In genomic region chr10:85604556-85604955, GRCm38 (mm10) we compare ENCODE assay signal across 14 mouse cellular contexts.
DNase-seq lines count a peak whose midpoint lies in the region; ATAC-seq lines count a peak whose summit lies in the region.
"Had no signal": no experiment of that assay in that cellular context is flagged by ENCODE, and none has a peak within 500 bp of the region (broad histone marks: within the 10 kb centered on the region; RNA-seq: fewer than 3 reads in every experiment).

No protein-coding gene starts in this region.

- DNase-seq in adrenal gland, postnatal 10 days = peak; percentile 71
- no peak for DNase-seq in adrenal gland, adult 8-10 months
- peak; percentile 39 for DNase-seq in heart, adult 8-10 months (ENCODE audit: low spot score)
- DNase-seq in heart, postnatal 25 days (ENCODE audit: low spot score) = no peak
- DNase-seq in brain, adult 2 months (ENCODE audit: low read depth, low spot score) = peak; percentile 71
- DNase-seq in gastrocnemius, postnatal 10 days = peak; percentile 19
- DNase-seq in frontal cortex, postnatal 25 days (ENCODE audit: low spot score in 2 of 2) = no peak
- DNase-seq: adrenal gland, adult 2 months; lung, adult 2 months; right cerebral cortex, adult 18-20 months; thymus, postnatal 4 days had no signal

- intact Hi-C loops in heart, postnatal 25 days (cut with DNase I) = no loop called here

- no peak for ATAC-seq in CD4-positive, CD25-positive, alpha-beta regulatory T cell, adult 4 months
- ATAC-seq: intestine, embryonic 15.5 days; Patski had no signal

Comparison
In these comparisons a context has a peak if more than half of its experiments do, and no peak if none do; other contexts are left out.
1. DNase-seq: peak in adrenal gland, postnatal 10 days (single experiment), heart, adult 8-10 months (single experiment), brain, adult 2 months (single experiment) and gastrocnemius, postnatal 10 days (single experiment); none in adrenal gland, adult 8-10 months (single experiment), heart, postnatal 25 days (single experiment) and frontal cortex, postnatal 25 days (0 of 2).